Mouse (Mus musculus): ENCODE measurements around the gene P4hb. TPM values are rescaled to one million over a fixed set of nuclear protein-coding genes. Genes with fewer than 3 reads are reported as not detected.
"Not testable (repeated sequence)": the region's sequence is repeated elsewhere in the genome, so short reads cannot be mapped to it uniquely, and the experiment has no call there.

P4hb gene
- polyA plus RNA-seq, 1 experiment from 2014 or later = 259 TPM

GRCm38 (mm10) chr11:120522581-120522980, 50.5 kb downstream of the P4hb start:
- H3K27me3 ChIP-seq (replicated peaks) = peaks cover 3% of the 10 kb centered on the region
- no peak overlapping the region for H3K9ac ChIP-seq
- 88% methylated on average over 8 of the region's 8 CpGs for WGBS
- no peak overlapping the region for H3K4me3 ChIP-seq
- H3K36me3 ChIP-seq (replicated peaks) = no peaks in the 10 kb centered on the region
- H3K27ac ChIP-seq = no peak overlapping the region
- no peak overlapping the region for H3K4me2 ChIP-seq
- no peaks in the 10 kb centered on the region for H3K4me1 ChIP-seq
- no peaks in the 10 kb centered on the region for H3K9me3 ChIP-seq
- no peak for ATAC-seq (replicated peaks)

GRCm38 (mm10) chr11:120520967-120521540, 52.0 kb downstream of the P4hb start:
- Histone ChIP-seq H3K27ac (no peak overlapping the region), H3K36me3 (replicated peaks) (no peaks in the 10 kb centered on the region), H3K4me1 (no peaks in the 10 kb centered on the region), H3K4me3 (no peak overlapping the region), H3K4me2 (no peak overlapping the region), H3K27me3 (replicated peaks) (no peaks in the 10 kb centered on the region), H3K9ac (no peak overlapping the region), H3K9me3 (no peaks in the 10 kb centered on the region)
- 73% methylated on average over 5 of the region's 5 CpGs for WGBS
- no peak for ATAC-seq (replicated peaks)

DNA sequence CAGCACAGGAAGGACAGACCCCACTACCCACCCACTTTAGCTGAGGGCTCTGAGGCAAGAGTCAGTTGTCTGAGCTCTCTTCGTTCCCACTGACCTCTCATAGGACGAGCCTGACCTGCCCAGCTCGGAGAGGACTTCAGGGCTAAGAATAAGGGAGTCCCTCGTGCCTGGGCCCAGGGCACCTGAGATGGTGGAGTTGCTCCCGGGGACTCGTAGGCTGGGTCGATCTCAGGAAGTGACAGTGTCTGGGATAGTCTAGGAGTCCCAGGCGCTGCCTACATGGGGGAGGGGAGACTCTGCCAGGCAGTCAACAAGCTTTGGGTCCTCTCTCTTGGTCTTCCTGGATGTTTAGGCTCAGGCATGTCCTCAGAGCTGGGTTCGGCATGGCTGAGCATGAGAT, 52.6 kb downstream of the P4hb start:
- WGBS = 77% methylated on average over 9 of the region's 9 CpGs
- ATAC-seq (replicated peaks) = no peak
- H3K9ac ChIP-seq = no peak overlapping the region

DNA sequence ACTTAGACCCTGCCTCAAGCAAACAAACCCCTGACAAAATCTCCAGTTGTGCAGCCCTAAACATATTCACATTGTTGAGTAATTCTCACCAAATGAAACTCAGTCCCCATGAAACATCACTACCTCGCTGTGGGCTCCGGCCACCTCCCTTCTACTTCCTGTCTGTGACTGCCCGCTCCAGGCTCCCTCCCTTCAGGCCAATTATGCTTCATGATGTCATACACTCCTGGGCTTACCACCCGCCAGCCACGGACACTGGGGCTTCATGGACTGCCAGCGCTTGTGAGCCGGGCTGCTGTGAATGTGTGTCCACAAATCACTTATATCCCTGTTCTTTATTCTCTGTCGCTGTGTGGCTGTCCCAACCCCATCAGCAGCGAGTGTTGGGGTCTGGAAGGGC, 53.3 kb downstream of the P4hb start:
- no peaks in the 10 kb centered on the region for H3K9me3 ChIP-seq
- no peak overlapping the region for H3K27ac ChIP-seq
- H3K4me3 ChIP-seq = no peak overlapping the region
- no peak overlapping the region for H3K4me2 ChIP-seq
- no peaks in the 10 kb centered on the region for H3K36me3 ChIP-seq (replicated peaks)
- ATAC-seq (replicated peaks) = no peak
- no peak overlapping the region for H3K9ac ChIP-seq
- no peaks in the 10 kb centered on the region; the same call in 1 of the 2 replicates for H3K4me1 ChIP-seq
- no peaks in the 10 kb centered on the region for H3K27me3 ChIP-seq (replicated peaks)
- WGBS = 49% methylated on average over 9 of the region's 9 CpGs

More for the DNA sequence above, 52.6 kb downstream of the P4hb start:
- Histone ChIP-seq H3K9me3 (no peaks in the 10 kb centered on the region), H3K4me1 (no peaks in the 10 kb centered on the region; the same call in 1 of the 2 replicates), H3K36me3 (replicated peaks) (no peaks in the 10 kb centered on the region), H3K27me3 (replicated peaks) (no peaks in the 10 kb centered on the region), H3K4me2 (no peak overlapping the region), H3K4me3 (no peak overlapping the region), H3K27ac (no peak overlapping the region)

- Histone ChIP-seq H3K27ac (no peak overlapping the region), H3K9ac (no peak overlapping the region), H3K27me3 (replicated peaks) (no peaks in the 10 kb centered on the region), H3K36me3 (replicated peaks) (no peaks in the 10 kb centered on the region), H3K4me3 (no peak overlapping the region), H3K4me1 (no peaks in the 10 kb centered on the region; the same call in 1 of the 2 replicates), H3K4me2 (no peak overlapping the region), H3K9me3 (no peaks in the 10 kb centered on the region)
- ATAC-seq (replicated peaks) = no peak
- 74% methylated on average over 6 of the region's 6 CpGs for WGBS
Measured at GRCm38 (mm10) chr11:120518558-120518957, 54.5 kb downstream of the P4hb start.

- 70% methylated on average over 6 of the region's 6 CpGs for WGBS
- no peak for ATAC-seq (replicated peaks)
- H3K36me3 ChIP-seq (replicated peaks) = no peaks in the 10 kb centered on the region
Measured at GRCm38 (mm10) chr11:120518027-120518426, 55.0 kb downstream of the P4hb start.

DNA sequence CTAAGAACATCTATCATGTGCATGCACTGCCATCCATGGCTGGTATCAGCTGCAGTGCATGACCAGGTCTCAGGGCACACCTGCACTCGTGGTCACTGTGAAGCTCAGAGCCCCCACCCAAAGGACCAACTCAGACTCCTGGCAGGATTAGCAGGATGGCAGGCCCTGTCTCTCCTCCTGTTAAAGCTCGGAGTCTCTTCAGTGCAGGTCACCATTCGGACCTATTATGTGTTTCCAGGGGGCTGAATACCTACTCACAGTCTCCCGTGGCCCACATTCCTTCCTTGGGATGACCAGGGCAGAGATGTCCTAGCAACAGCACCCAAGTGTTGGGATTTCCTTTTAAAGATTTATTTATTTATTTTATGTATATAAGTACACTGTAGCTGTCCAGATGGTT, 55.9 kb downstream of the P4hb start:
- Histone ChIP-seq H3K27ac (no peak overlapping the region), H3K36me3 (replicated peaks) (no peaks in the 10 kb centered on the region), H3K4me3 (no peak overlapping the region), H3K27me3 (replicated peaks) (no peaks in the 10 kb centered on the region), H3K4me2 (no peak overlapping the region), H3K9ac (no peak overlapping the region), H3K9me3 (no peaks in the 10 kb centered on the region), H3K4me1 (no peaks in the 10 kb centered on the region; the same call in 1 of the 2 replicates)
- no peak for ATAC-seq (replicated peaks)
- 72% methylated on average over 4 of the region's 4 CpGs for WGBS

More at GRCm38 (mm10) chr11:120518027-120518426, 55.0 kb downstream of the P4hb start:
- Histone ChIP-seq H3K4me1 (no peaks in the 10 kb centered on the region; the same call in 1 of the 2 replicates), H3K27ac (no peak overlapping the region), H3K9ac (no peak overlapping the region), H3K9me3 (no peaks in the 10 kb centered on the region), H3K4me2 (no peak overlapping the region), H3K27me3 (replicated peaks) (no peaks in the 10 kb centered on the region), H3K4me3 (no peak overlapping the region)

GRCm38 (mm10) chr11:120515611-120516010, 57.4 kb downstream of the P4hb start:
- no peak overlapping the region for H3K4me3 ChIP-seq
- H3K4me1 ChIP-seq = peaks cover 3% of the 10 kb centered on the region; the same call in 1 of the 2 replicates
- H3K36me3 ChIP-seq (replicated peaks) = no peaks in the 10 kb centered on the region
- H3K27me3 ChIP-seq (replicated peaks) = no peaks in the 10 kb centered on the region
- no peaks in the 10 kb centered on the region for H3K9me3 ChIP-seq
- 17% methylated on average over 17 of the region's 17 CpGs for WGBS
- ATAC-seq (replicated peaks) = peak; percentile 37; the same call in 1 of the 2 replicates
- H3K4me2 ChIP-seq = no peak overlapping the region
- H3K9ac ChIP-seq = no peak overlapping the region
- H3K27ac ChIP-seq = no peak overlapping the region

DNA sequence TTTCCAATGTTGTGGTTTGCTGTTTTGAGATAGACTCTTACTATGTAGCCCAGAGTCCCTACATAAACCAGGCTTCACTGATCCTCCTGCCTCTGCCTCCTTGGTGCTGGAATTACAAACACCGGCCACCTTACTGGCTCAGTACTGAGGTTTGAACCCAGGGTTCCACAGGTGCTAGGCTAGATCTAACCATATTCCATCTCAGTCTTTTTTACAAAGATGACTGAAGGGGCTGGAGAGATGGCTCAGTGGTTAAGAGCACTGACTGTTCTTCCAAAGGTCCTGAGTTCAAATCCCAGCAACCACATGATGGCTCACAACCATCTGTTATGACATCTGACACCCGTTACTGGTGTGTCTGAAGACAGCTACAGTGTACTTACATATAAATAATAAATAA, 58.8 kb downstream of the P4hb start:
- H3K36me3 ChIP-seq (replicated peaks); ATAC-seq (replicated peaks); H3K27me3 ChIP-seq (replicated peaks); H3K9ac ChIP-seq; H3K4me3 ChIP-seq; H3K4me1 ChIP-seq; H3K27ac ChIP-seq; H3K4me2 ChIP-seq; H3K9me3 ChIP-seq: not testable (repeated sequence)
- WGBS = 95% methylated on average over 2 of the region's 2 CpGs

DNA sequence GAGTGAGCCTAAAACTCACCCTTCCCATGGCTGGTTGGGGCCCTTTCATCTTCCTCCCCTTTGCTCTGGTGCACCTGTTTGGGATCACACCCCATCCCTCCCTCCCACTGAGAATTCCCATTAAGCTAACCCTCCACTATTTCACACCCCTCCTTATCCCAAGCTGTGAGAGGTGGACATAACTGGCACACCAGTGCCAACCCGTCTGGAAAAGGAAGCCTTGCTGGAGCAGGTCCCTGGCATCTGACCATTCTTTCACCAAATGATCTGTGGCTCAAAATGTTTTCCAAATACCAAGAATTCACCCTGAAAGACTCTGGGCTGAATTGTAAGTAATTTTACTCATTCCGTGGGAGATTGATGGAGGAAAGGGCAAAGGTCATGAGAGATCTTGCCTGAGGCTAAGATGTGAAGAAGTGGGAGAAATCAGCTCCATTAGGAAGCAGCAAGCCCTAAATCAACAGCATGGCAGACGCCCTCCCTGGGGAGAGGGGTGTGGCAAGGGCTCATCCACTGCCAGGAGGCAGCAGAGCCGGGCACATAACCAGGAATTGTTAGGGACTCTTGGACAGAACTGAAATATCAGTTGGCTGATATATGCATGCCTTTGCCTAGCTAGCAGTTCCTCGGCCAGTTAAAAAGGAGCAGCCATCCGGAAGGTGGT, 60.1 kb downstream of the P4hb start:
- Histone ChIP-seq H3K27ac (no peak overlapping the region), H3K9me3 (no peaks in the 10 kb centered on the region), H3K27me3 (replicated peaks) (no peaks in the 10 kb centered on the region), H3K36me3 (replicated peaks) (no peaks in the 10 kb centered on the region), H3K4me2 (no peak overlapping the region), H3K4me3 (no peak overlapping the region), H3K4me1 (peaks cover 3% of the 10 kb centered on the region; the same call in 1 of the 2 replicates), H3K9ac (no peak overlapping the region)
- 54% methylated on average over 6 of the region's 6 CpGs for WGBS
- ATAC-seq (replicated peaks) = no peak

GRCm38 (mm10) chr11:120510375-120511030, 62.5 kb downstream of the P4hb start:
- 2% methylated on average over 16 of the region's 16 CpGs for WGBS
- H3K27me3 ChIP-seq (replicated peaks) = no peaks in the 10 kb centered on the region
- ATAC-seq (replicated peaks) = no peak
- peak overlapping the region; percentile 34 for H3K4me2 ChIP-seq
- 0 out of 2 replicates have a peak overlapping the region, but pooled peaks have one; percentile 7 for H3K4me3 ChIP-seq
- H3K36me3 ChIP-seq (replicated peaks) = no peaks in the 10 kb centered on the region
- no peaks in the 10 kb centered on the region for H3K9me3 ChIP-seq
- 0 out of 2 replicates have a peak, but pooled peaks cover 3% of the 10 kb centered on the region for H3K4me1 ChIP-seq
- 0 out of 2 replicates have a peak overlapping the region, but pooled peaks have one; percentile 9 for H3K27ac ChIP-seq
- 0 out of 2 replicates have a peak overlapping the region, but pooled peaks have one; percentile 1 for H3K9ac ChIP-seq

Data from midbrain, embryonic 15.5 days (tissue).